Mouse (Mus musculus) effector memory CD4-positive, alpha-beta T cell, adult 7 months (primary cell): ENCODE measurements around the gene Hbb-bh1. TPM values are rescaled to one million over a fixed set of nuclear protein-coding genes. Genes with fewer than 3 reads are reported as not detected.

Experiments
- polyA plus RNA-seq: library from polyadenylated mRNA; unstranded; fragments of 100-300 nt; shearing (Covaris generic); gene quantifications from one replicate; pipeline ENCODE4 v1.2.1, GENCODE M21; 2017

Hbb-bh1 gene
- polyA plus RNA-seq = 0.65 TPM

GRCm38 (mm10) chr7:103843034-103843433 is at the start of gene Hbb-bh1:
Gene Hbb-bh1, minus strand, starts transcription at chr7:103843164.

GRCm38 (mm10) chr7:103886152-103886551 is 43.2 kb upstream of the Hbb-bh1 start, which contains the start of gene Olfr66:
Gene Olfr66, minus strand, starts transcription at chr7:103886252.

GRCm38 (mm10) chr7:103853090-103853489 is 10.1 kb upstream of the Hbb-bh1 start, which contains the start of gene Hbb-y:
Gene Hbb-y, minus strand, starts transcription at chr7:103853216.

GRCm38 (mm10) chr7:103840268-103840667 is 2.7 kb downstream of the Hbb-bh1 start, which contains the start of gene Hbb-bh2:
Gene Hbb-bh2, minus strand, starts transcription at chr7:103840520.

GRCm38 (mm10) chr7:103827808-103828207 is 15.2 kb downstream of the Hbb-bh1 start, which contains the start of gene Hbb-bs:
Gene Hbb-bs, minus strand, starts transcription at chr7:103828096.

GRCm38 (mm10) chr7:103813766-103814165 is 29.2 kb downstream of the Hbb-bh1 start, which contains the start of gene Hbb-bt:
Gene Hbb-bt, minus strand, starts transcription at chr7:103813996.

GRCm38 (mm10) chr7:103791721-103792120 is 51.2 kb downstream of the Hbb-bh1 start, which contains the start of gene Olfr67:
Gene Olfr67, minus strand, starts transcription at chr7:103791821.

Other genes with a start within 250 kb of the Hbb-bh1 start
- gene Olfr619, start 242.6 kb downstream of the Hbb-bh1 start, polyA plus RNA-seq = not detected
- gene Olfr620, start 230.6 kb downstream of the Hbb-bh1 start, polyA plus RNA-seq = 0.45 TPM
- gene Olfr622, start 200.5 kb downstream of the Hbb-bh1 start, polyA plus RNA-seq = not detected
- not detected for gene Olfr623, start 179.5 kb downstream of the Hbb-bh1 start, polyA plus RNA-seq
- gene Olfr624, start 172.0 kb downstream of the Hbb-bh1 start, polyA plus RNA-seq = not detected
- not detected for gene Olfr625-ps1, start 160.4 kb downstream of the Hbb-bh1 start, polyA plus RNA-seq
- 0.07 TPM for gene Olfr243, start 128.5 kb downstream of the Hbb-bh1 start, polyA plus RNA-seq
- gene Olfr628, start 112.8 kb downstream of the Hbb-bh1 start, polyA plus RNA-seq = not detected
- not detected for gene Olfr629, start 98.2 kb downstream of the Hbb-bh1 start, polyA plus RNA-seq
- gene Olfr630, start 85.8 kb downstream of the Hbb-bh1 start, polyA plus RNA-seq = not detected
- not detected for gene Olfr69, start 71.6 kb downstream of the Hbb-bh1 start, polyA plus RNA-seq
- gene Olfr68, start 63.5 kb downstream of the Hbb-bh1 start, polyA plus RNA-seq = not detected
- gene Olfr67, start 51.3 kb downstream of the Hbb-bh1 start, polyA plus RNA-seq = not detected
- gene Hbb-bt, start 29.2 kb downstream of the Hbb-bh1 start, polyA plus RNA-seq = not detected
- 4.4 TPM for gene Hbb-bs, start 15.1 kb downstream of the Hbb-bh1 start, polyA plus RNA-seq
- not detected for gene Hbb-bh2, start 2.6 kb downstream of the Hbb-bh1 start, polyA plus RNA-seq
- gene Hbb-y, start 10.1 kb upstream of the Hbb-bh1 start, polyA plus RNA-seq = not detected
- not detected for gene Olfr66, start 43.1 kb upstream of the Hbb-bh1 start, polyA plus RNA-seq
- not detected for gene Olfr64, start 51.3 kb upstream of the Hbb-bh1 start, polyA plus RNA-seq
- gene Olfr65, start 60.3 kb upstream of the Hbb-bh1 start, polyA plus RNA-seq = not detected
- not detected for gene Olfr631, start 85.7 kb upstream of the Hbb-bh1 start, polyA plus RNA-seq
- 0.43 TPM for gene Olfr632, start 91.2 kb upstream of the Hbb-bh1 start, polyA plus RNA-seq
- not detected for gene Olfr633, start 101.3 kb upstream of the Hbb-bh1 start, polyA plus RNA-seq
- gene Olfr635, start 128.0 kb upstream of the Hbb-bh1 start, polyA plus RNA-seq = 0.09 TPM
- gene Olfr638, start 155.6 kb upstream of the Hbb-bh1 start, polyA plus RNA-seq = not detected
- gene Olfr639, start 174.1 kb upstream of the Hbb-bh1 start, polyA plus RNA-seq = not detected
- gene Olfr640, start 182.4 kb upstream of the Hbb-bh1 start, polyA plus RNA-seq = not detected
- not detected for gene Olfr641, start 192.3 kb upstream of the Hbb-bh1 start, polyA plus RNA-seq
- not detected for gene Olfr642, start 209.5 kb upstream of the Hbb-bh1 start, polyA plus RNA-seq
- gene 4930516K23Rik, start 218.3 kb upstream of the Hbb-bh1 start, polyA plus RNA-seq = 0.72 TPM
- not detected for gene Olfr644, start 228.7 kb upstream of the Hbb-bh1 start, polyA plus RNA-seq
- gene Olfr645, start 242.3 kb upstream of the Hbb-bh1 start, polyA plus RNA-seq = not detected